Mouse (Mus musculus) A20 (cell line): Measurements from ENCODE around the gene Olfr644.

ENCODE experiments used
- DNase-seq: peaks from one replicate; pipeline ENCODE4 v3.0.0-alpha.2; 2011; ENCODE audit warnings: low read depth, low spot score

The Olfr644 gene

DNA sequence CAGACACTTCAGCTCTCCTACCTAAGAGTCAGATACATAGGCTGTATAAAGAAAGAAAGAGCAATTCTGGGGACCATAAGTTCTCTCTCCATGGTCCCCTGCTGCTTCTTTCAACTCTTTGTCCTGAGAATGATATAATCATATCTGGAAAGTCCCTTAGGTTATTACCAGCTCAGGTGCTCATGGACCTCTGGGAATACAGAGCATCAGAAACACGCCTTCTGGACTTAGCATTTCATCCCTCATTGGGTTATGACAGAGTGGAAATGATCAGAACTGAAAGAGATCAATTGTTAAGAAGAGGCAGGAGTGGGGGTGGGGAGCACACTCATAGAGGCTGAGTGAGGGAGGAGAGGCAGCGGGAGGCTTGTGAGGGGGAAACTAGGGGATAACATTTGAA, at the start of gene Olfr644:
Olfr644 (minus strand) TSS at position 101 of the 400 bp plus-strand sequence.
- no peak for DNase-seq

GRCm38 (mm10) chr7:104104757-104104972, 33.0 kb upstream of the Olfr644 start, which contains the start of gene Olfr646:
Gene Olfr646, plus strand, starts transcription at chr7:104104873.
- no peak for DNase-seq

GRCm38 (mm10) chr7:104103913-104104756, 32.5 kb upstream of the Olfr644 start:
- no peak for DNase-seq

DNA sequence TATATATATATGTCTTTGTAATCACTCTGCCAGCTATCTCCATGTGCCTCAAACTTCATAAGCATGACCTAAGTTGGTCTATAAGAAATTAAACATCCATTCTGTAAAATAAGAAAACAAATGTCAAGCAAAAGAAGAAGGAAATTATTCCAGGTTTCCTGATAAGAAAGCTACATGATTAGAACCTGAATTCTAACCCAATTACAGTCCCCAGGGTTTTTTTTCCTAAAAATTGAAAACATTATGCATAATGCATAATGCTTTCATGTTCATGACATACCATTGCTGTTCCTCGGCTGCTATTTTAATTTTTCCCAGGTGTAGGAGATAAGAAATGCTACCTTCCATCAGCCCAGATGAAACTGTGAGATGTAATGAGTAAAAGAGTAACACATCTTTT, 13.7 kb upstream of the Olfr644 start, which contains the start of gene Olfr645:
Olfr645 (minus strand) TSS at position 101 of the 400 bp plus-strand sequence.
- no peak for DNase-seq

DNA sequence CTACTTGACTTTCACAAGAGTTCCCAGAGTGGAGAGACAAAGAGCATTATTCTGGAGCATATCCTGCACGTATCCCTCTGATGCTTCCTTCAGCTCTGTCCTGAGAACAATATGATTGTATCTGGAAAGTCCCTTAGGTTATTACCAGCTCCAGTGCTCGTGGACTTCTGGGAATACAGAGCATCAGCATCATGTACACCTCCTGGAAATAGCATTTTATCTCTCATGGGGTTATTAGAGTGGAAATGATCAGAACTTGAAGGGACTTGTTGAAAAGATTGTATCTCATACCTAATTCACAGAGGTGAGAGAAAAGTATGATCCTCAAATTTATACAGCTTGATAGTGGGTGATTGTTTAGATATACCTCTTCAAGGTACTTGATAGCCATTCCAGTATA, 10.3 kb downstream of the Olfr644 start, which contains the start of gene 4930516K23Rik:
4930516K23Rik (minus strand) TSS at position 101 of the 400 bp plus-strand sequence.
- DNase-seq: no peak

- DNase-seq: no peak
These were observed 12.5 kb downstream of the Olfr644 start for GRCm38 (mm10) chr7:104059215-104059614.

GRCm38 (mm10) chr7:104052566-104052965, 19.1 kb downstream of the Olfr644 start, which contains the start of gene Olfr642:
Gene Olfr642, minus strand, starts transcription at chr7:104052666.
- no peak for DNase-seq

DNA sequence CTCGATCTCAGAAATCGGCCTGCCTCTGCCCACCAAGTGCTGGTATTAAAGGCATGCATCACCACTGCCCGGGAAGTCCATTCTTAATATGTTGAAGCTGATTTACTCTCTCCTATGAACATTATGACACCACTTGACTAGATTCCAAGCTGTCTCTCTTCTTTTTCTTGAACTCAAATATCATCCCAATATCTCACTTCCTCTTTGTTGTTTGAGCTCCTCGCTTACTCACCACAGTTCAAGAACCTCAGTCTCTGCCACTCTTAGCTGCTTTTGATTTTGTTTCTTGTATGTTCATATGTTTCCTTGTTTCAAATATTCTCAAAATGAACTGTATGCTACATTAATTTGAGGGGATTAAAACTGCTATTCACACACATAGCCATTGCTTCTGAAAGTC, 20.9 kb downstream of the Olfr644 start:
- DNase-seq: no peak

GRCm38 (mm10) chr7:104035145-104035544, 36.5 kb downstream of the Olfr644 start, which contains the start of gene Olfr641:
Gene Olfr641, plus strand, starts transcription at chr7:104035445.
- DNase-seq: no peak

DNA sequence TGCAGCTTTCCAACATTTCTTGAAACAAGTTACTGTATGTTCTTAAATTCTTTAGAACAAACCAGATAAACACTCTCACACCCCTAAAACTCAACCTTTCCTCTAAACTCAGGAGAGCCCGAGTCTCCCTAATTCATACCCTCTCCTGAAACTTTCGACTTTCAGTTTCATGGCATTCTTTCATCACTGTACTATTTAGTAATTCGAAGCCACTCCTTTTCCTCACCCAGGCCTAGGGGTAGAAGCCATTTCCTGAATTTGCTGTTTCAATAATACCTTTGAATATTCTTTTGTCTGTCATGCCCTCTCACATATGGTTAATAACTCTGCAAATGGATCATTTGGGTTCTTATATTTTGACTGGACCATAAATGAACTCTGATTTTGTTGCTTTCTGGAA, 44.7 kb downstream of the Olfr644 start:
- no peak for DNase-seq

GRCm38 (mm10) chr7:104025473-104025872, 46.2 kb downstream of the Olfr644 start, which contains the start of gene Olfr640:
Gene Olfr640, minus strand, starts transcription at chr7:104025573.
- DNase-seq: no peak

DNA sequence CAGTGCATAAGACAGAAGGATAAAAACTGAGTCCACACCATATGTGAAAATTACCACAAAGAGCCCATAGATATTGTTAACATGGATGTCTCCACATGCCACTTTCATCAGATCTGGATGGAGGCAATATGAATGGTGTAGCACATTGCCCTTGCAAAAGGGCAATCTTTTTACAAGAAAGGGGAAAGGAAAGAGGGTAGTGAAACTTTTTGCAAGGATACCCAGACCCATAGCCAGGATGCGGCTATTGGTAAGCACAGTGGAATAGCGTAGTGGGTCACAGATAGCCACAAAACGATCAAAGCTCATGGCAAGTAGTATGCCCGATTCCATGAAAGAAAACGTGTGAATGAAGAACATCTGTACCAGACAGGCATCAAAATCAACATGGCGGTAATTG, 50.0 kb downstream of the Olfr644 start:
- no peak for DNase-seq

DNA sequence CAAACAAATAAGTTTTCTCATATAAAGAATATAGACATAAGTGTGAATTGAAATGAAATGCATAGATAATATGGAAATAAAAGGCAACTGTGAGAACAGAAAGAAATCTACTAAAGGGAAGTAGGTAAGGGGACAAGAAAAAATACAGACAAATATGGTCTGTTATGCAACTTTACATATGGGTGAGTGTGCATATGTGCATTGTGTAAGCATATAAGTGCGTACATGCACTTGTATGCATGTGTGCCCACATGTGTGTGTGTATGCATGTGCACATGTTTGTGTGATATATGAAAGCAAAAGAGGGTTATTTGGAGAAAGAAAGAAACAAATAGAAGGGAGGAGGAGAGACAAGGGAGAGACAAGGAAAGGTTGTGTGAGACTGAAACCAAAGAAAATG, 52.7 kb downstream of the Olfr644 start:
- DNase-seq: no peak

GRCm38 (mm10) chr7:104017203-104017602, 54.5 kb downstream of the Olfr644 start, which contains the start of gene Olfr639:
Gene Olfr639, minus strand, starts transcription at chr7:104017303.
- no peak for DNase-seq
